Mouse (Mus musculus) lung, adult 2 months (tissue): ENCODE measurements around the gene Saa1. TPM values are rescaled to one million over a fixed set of nuclear protein-coding genes. Genes with fewer than 3 reads are reported as not detected.
"Not testable (repeated sequence)": the region's sequence is repeated elsewhere in the genome, so short reads cannot be mapped to it uniquely, and the experiment has no call there.

Experiments
- DNase-seq: peaks from one replicate; pipeline ENCODE4 v3.0.0; 2022
- H3K4me1 ChIP-seq: fragments of 200-500 bp; 2 replicates; pipeline ENCODE4 v1.6.1; 2011; ENCODE audit warnings: low read length; ENCODE audit not compliant: control insufficient read depth, insufficient read depth
- H3K4me3 ChIP-seq: fragments of 200-500 bp; replicated peaks from 2 replicates; pipeline ENCODE3; 2011; ENCODE audit warnings: low read depth, mild to moderate bottlenecking, control low read depth, low read length; ENCODE audit errors: extremely low read depth
- CTCF ChIP-seq: fragments of 200-500 bp; IDR thresholded peaks from 2 replicates; pipeline ENCODE4 v1.5.1; 2011; ENCODE audit warnings: mild to moderate bottlenecking, low read length, control low read depth; ENCODE audit not compliant: insufficient read depth
- POLR2A ChIP-seq: fragments of 200-500 bp; IDR thresholded peaks from 2 replicates; pipeline ENCODE4 v1.6.1; 2011; ENCODE audit warnings: low read depth, mild to moderate bottlenecking, control low read depth, low read length, borderline replicate concordance; ENCODE audit errors: extremely low read depth
- WGBS: fragments of 180-500 bp; shearing (Covaris S2); methylation state at CpG from one replicate; pipeline ENCODE4 v1.1.7; 2018; 5-methylcytosine and 5-hydroxymethylcytosine counted together
- polyA plus RNA-seq: library from polyadenylated mRNA; depleted of rRNA; stranded (reverse); fragments of >200 nt; gene quantifications from 2 replicates; pipeline ENCODE4 v1.2.3, GENCODE M21; 2012

Gene Saa1
- polyA plus RNA-seq, 1 experiment: not detected

GRCm38 (mm10) chr7:46745816-46746215 lies 3.0 kb upstream of the Saa1 start:
- DNase-seq: no peak
- WGBS: 56% methylated on average over 3 of the region's 3 CpGs
- TF ChIP-seq CTCF: no peak
- Histone ChIP-seq H3K4me3 (no peak overlapping the region), H3K4me1 (peaks cover 2% of the 10 kb centered on the region; the same call in 1 of the 2 replicates)

DNA sequence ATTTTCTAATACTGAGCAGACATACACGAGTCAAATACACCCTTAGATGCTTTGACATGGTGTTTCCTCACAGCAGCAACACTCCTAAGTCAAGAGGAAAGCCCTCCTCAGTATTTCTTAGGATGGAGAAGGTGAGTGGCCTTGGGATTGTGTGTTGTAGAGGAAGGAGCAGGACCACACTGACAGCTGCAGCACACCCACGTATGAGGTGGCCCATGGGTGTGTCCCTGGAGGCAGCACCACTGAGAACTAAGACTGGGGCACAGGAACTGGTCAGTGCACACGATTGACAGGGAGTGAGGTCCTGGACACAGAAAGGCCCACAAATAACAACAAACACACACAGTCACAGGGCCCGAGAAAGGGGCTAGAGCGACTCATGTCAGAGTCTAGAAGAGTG lies 2.7 kb downstream of the Saa1 start:
- not testable (repeated sequence) for H3K4me3 ChIP-seq, DNase-seq, H3K4me1 ChIP-seq
- 73% methylated on average over 5 of the region's 5 CpGs for WGBS

DNA sequence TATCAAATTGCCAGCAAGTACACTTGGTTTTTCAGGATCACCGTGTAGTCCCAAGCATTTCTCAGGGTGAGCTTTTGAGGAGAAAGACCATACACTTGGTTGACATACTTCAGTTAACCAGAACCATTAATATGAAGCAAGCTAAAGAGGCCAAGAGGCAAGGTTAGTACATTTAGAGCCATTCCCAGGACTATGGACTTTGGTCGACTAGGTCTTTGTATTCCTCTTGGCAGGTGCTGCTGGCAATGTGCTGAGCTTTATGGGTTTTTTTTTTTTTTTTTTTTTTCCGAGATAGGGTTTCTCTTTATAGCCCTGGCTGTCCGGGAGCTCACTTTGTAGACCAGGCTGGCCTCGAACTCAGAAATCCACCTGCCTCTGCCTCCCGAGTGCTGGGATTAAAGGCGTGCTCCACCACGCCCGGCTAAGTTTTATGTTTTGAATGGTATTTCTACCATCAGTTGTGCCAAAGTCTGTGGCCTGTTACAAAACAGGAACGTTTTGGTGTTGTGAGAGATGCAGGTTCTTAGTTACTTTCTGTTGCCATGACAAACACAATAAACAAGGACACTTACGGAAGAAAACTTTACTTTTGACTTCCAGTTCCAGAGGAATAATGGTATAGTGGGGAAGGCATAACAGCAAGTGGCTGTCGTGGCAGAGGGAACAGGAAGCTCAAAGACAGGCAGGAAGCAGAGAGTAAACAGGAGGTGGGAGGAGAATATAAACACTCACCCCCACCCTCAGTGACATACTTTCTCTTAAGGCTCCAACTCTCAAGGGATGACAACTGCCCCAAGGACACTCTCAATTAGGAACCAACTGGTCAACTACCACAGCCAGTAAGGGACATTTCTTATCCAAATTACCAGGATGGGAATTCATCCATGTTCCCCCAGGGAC lies 4.0 kb downstream of the Saa1 start:
- TF ChIP-seq POLR2A: no peak
- no peak for TF ChIP-seq CTCF
- WGBS: 54% methylated on average over 12 of the region's 12 CpGs
- DNase-seq: no peak
- H3K4me3 ChIP-seq: no peak overlapping the region
- H3K4me1 ChIP-seq: peaks cover 6% of the 10 kb centered on the region

GRCm38 (mm10) chr7:46734983-46735382 lies 7.8 kb downstream of the Saa1 start:
- DNase-seq: no peak
- Histone ChIP-seq H3K4me3 (no peak overlapping the region), H3K4me1 (peaks cover 6% of the 10 kb centered on the region)
- WGBS: 71% methylated on average over 2 of the region's 2 CpGs
- TF ChIP-seq CTCF (no peak), POLR2A (no peak)

GRCm38 (mm10) chr7:46732458-46732857 lies 10.3 kb downstream of the Saa1 start, which contains the start of gene Saa4:
Gene Saa4 (minus strand): TSS chr7:46732603.
- no peaks in the 10 kb centered on the region for H3K4me1 ChIP-seq
- no peak within 1 kb of the TSS for H3K4me3 ChIP-seq
- 74% methylated on average over 4 of the region's 4 CpGs for WGBS
- DNase-seq: no peak
- TF ChIP-seq POLR2A (no peak), CTCF (no peak)

GRCm38 (mm10) chr7:46727584-46727983 lies 15.2 kb downstream of the Saa1 start:
- no peak for TF ChIP-seq POLR2A
- TF ChIP-seq CTCF: no peak
- H3K4me3 ChIP-seq: no peak overlapping the region
- no peaks in the 10 kb centered on the region for H3K4me1 ChIP-seq
- WGBS: 81% methylated on average over 1 of the region's 1 CpGs
- DNase-seq: no peak

GRCm38 (mm10) chr7:46724396-46724795 lies 18.4 kb downstream of the Saa1 start:
- 75% methylated on average over 5 of the region's 5 CpGs for WGBS

GRCm38 (mm10) chr7:46723849-46724248 lies 18.9 kb downstream of the Saa1 start:
- no peak for TF ChIP-seq POLR2A
- WGBS: 76% methylated on average over 3 of the region's 3 CpGs
- DNase-seq: no peak
- H3K4me3 ChIP-seq: no peak overlapping the region
- H3K4me1 ChIP-seq: peaks cover 4% of the 10 kb centered on the region

More at GRCm38 (mm10) chr7:46724396-46724795, 18.4 kb downstream of the Saa1 start:
- Histone ChIP-seq H3K4me3 (no peak overlapping the region), H3K4me1 (no peaks in the 10 kb centered on the region; the same call in none of the 2 replicates)
- no peak for TF ChIP-seq POLR2A
- TF ChIP-seq CTCF: no peak
- no peak for DNase-seq

GRCm38 (mm10) chr7:46723354-46723753 lies 19.4 kb downstream of the Saa1 start:
- DNase-seq: no peak
- no peak for TF ChIP-seq CTCF
- no peak for TF ChIP-seq POLR2A
- Histone ChIP-seq H3K4me1 (peaks cover 4% of the 10 kb centered on the region), H3K4me3 (no peak overlapping the region)
- 96% methylated on average over 6 of the region's 6 CpGs for WGBS

DNA sequence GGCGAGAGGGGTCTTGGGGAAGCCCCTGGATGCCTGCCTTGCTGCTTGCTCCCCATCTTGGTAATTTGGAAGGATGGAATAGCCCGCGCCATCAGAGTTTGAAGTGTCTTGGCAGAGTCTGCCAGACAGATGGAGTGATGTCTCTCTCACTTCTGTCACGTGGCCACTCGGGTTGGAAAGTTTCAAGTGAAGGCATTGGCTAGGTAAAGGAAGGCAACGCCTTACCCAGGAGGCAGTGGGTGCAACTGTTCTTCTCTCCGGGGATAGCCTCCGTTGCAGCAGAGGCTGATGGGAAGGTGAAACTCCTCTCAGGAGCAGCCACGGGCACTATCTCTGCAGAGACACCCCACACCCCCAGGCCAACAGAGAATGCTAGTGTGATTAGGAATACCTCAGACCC lies 22.3 kb downstream of the Saa1 start:
- H3K4me3 ChIP-seq: no peak overlapping the region
- 45% methylated on average over 9 of the region's 9 CpGs for WGBS
- no peak for TF ChIP-seq CTCF
- no peak for DNase-seq
- H3K4me1 ChIP-seq: peaks cover 13% of the 10 kb centered on the region

- Histone ChIP-seq H3K4me1 (peaks cover 13% of the 10 kb centered on the region), H3K4me3 (no peak overlapping the region)
- WGBS: 51% methylated on average over 7 of the region's 7 CpGs
- TF ChIP-seq POLR2A (no peak), CTCF (no peak)
- peak; percentile 44 for DNase-seq
These were observed 23.3 kb downstream of the Saa1 start for GRCm38 (mm10) chr7:46719526-46719925.
